Comparison of ENCODE assay signal across 28 mouse cellular contexts in genomic region chr13:115079996-115080585, GRCm38 (mm10). TPM values are rescaled to one million over a fixed set of nuclear protein-coding genes. Genes with fewer than 3 reads are reported as not detected.
DNase-seq lines count a peak whose midpoint lies in the region; ATAC-seq and TF ChIP-seq lines count a peak whose summit lies in the region.
"Had no signal": no experiment of that assay in that cellular context is flagged by ENCODE, and none has a peak within 500 bp of the region (broad histone marks: within the 10 kb centered on the region; RNA-seq: fewer than 3 reads in every experiment).

No protein-coding gene starts in this region.

- no peak for ATAC-seq in intestine, embryonic 16.5 days
- ATAC-seq: forebrain, embryonic 15.5 days; inflammation-experienced regulatory T-cells, adult 6 months had no signal

- peak overlapping the region; percentile 78 for H3K27ac ChIP-seq in kidney, adult 2 months (ENCODE audit: insufficient read depth, low read depth, low read length)
- peak overlapping the region; percentile 56 for H3K27ac ChIP-seq in liver, adult 2 months (replicated peaks; ENCODE audit: insufficient read depth, low read depth, low read length)
- H3K27ac ChIP-seq in spleen, adult 2 months (ENCODE audit: insufficient read depth, low read length) = 0 out of 2 replicates have a peak overlapping the region, but pooled peaks have one; percentile 46
- no peak overlapping the region for H3K27ac ChIP-seq in intestine, embryonic 16.5 days (ENCODE audit: low read length)
- H3K27ac ChIP-seq: forebrain, embryonic 10.5 days; forebrain, embryonic 15.5 days; hindbrain, embryonic 10.5 days; hindbrain, embryonic 15.5 days; limb, embryonic 13.5 days; liver, embryonic 13.5 days; macrophage; neural tube, embryonic 15.5 days had no signal

- no peak overlapping the region for H3K9ac ChIP-seq in liver, adult 2 months (ENCODE audit: low read depth, low read length)
- H3K9ac ChIP-seq in intestine, embryonic 16.5 days (ENCODE audit: low read depth, low read length) = no peak overlapping the region
- H3K9ac ChIP-seq: forebrain, embryonic 15.5 days; hindbrain, embryonic 15.5 days; limb, embryonic 13.5 days; liver, embryonic 13.5 days; neural tube, embryonic 15.5 days had no signal

- TF ChIP-seq POLR2A in kidney, adult 2 months (IDR thresholded peaks at IDR 0.05; ENCODE audit: low read depth, low read length) = no peak
- TF ChIP-seq POLR2A in liver, adult 2 months (IDR thresholded peaks at IDR 0.05; ENCODE audit: extremely low read depth, insufficient read depth, low read length) = no peak
- no peak for TF ChIP-seq POLR2A in spleen, adult 2 months (IDR thresholded peaks at IDR 0.05; ENCODE audit: low read depth, low read length)

- no peaks in the 10 kb centered on the region for H3K27me3 ChIP-seq in kidney, adult 2 months (replicated peaks; ENCODE audit: control insufficient read depth, insufficient read depth, low read length)
- no peaks in the 10 kb centered on the region for H3K27me3 ChIP-seq in liver, adult 2 months (ENCODE audit: control insufficient read depth, insufficient read depth, low read length)
- no peaks in the 10 kb centered on the region for H3K27me3 ChIP-seq in spleen, adult 2 months (ENCODE audit: control insufficient read depth, insufficient read depth, low read length)
- no peaks in the 10 kb centered on the region for H3K27me3 ChIP-seq in intestine, embryonic 16.5 days (replicated peaks; ENCODE audit: control insufficient read depth, insufficient read depth, low read length)
- H3K27me3 ChIP-seq: forebrain, embryonic 15.5 days; hindbrain, embryonic 15.5 days; limb, embryonic 13.5 days; liver, embryonic 13.5 days; neural tube, embryonic 15.5 days had no signal

- H3K79me2 ChIP-seq in liver, adult 2 months (ENCODE audit: control insufficient read depth, insufficient read depth, low read length) = peaks cover 3% of the 10 kb centered on the region; the same call in 1 of the 2 replicates

- H3K4me2 ChIP-seq in intestine, embryonic 16.5 days (ENCODE audit: low read depth, low read length) = no peak overlapping the region
- H3K4me2 ChIP-seq: forebrain, embryonic 15.5 days; hindbrain, embryonic 15.5 days; limb, embryonic 13.5 days; liver, embryonic 13.5 days; neural tube, embryonic 15.5 days had no signal

- H3K9me3 ChIP-seq in intestine, embryonic 16.5 days (ENCODE audit: control insufficient read depth, low read length) = no peaks in the 10 kb centered on the region
- H3K9me3 ChIP-seq: forebrain, embryonic 10.5 days; forebrain, embryonic 15.5 days; hindbrain, embryonic 10.5 days; hindbrain, embryonic 15.5 days; limb, embryonic 13.5 days; liver, embryonic 13.5 days; neural tube, embryonic 15.5 days had no signal

- 67% methylated on average over 3 of the region's 3 CpGs for whole genome bisulfite sequencing in kidney, adult 2 months
- 90% methylated on average over 3 of the region's 3 CpGs for WGBS in liver, adult 2 months
- 85% methylated on average over 3 of the region's 3 CpGs for WGBS in spleen, adult 2 months
- WGBS in intestine, embryonic 16.5 days = 80% methylated on average over 3 of the region's 3 CpGs

- no peak overlapping the region for H3K4me3 ChIP-seq in kidney, adult 2 months (ENCODE audit: insufficient read depth, low read depth, low read length)
- H3K4me3 ChIP-seq in liver, adult 2 months (ENCODE audit: insufficient read depth, low read depth, low read length) = no peak overlapping the region
- no peak overlapping the region for H3K4me3 ChIP-seq in spleen, adult 2 months (ENCODE audit: extremely low read depth, insufficient read depth, insufficient read length)
- no peak overlapping the region for H3K4me3 ChIP-seq in intestine, embryonic 16.5 days (ENCODE audit: low read length)
- H3K4me3 ChIP-seq: forebrain, embryonic 10.5 days; forebrain, embryonic 15.5 days; hindbrain, embryonic 10.5 days; hindbrain, embryonic 15.5 days; limb, embryonic 13.5 days; liver, embryonic 13.5 days; neural tube, embryonic 15.5 days had no signal

- peaks cover 11% of the 10 kb centered on the region for H3K4me1 ChIP-seq in kidney, adult 2 months (ENCODE audit: control insufficient read depth, insufficient read depth, low read length)
- H3K4me1 ChIP-seq in liver, adult 2 months (ENCODE audit: control insufficient read depth, insufficient read depth, low read length) = peaks cover 13% of the 10 kb centered on the region
- H3K4me1 ChIP-seq in spleen, adult 2 months (ENCODE audit: control insufficient read depth, insufficient read depth, insufficient read length) = no peaks in the 10 kb centered on the region
- no peaks in the 10 kb centered on the region for H3K4me1 ChIP-seq in intestine, embryonic 16.5 days (ENCODE audit: control insufficient read depth, insufficient read depth, low read length)
- H3K4me1 ChIP-seq: forebrain, embryonic 10.5 days; forebrain, embryonic 15.5 days; hindbrain, embryonic 10.5 days; hindbrain, embryonic 15.5 days; limb, embryonic 13.5 days; neural tube, embryonic 15.5 days had no signal

- no peak for TF ChIP-seq CTCF in kidney, adult 2 months (conservative IDR thresholded peaks at IDR 0.05; ENCODE audit: insufficient read depth, insufficient read length, low read depth, low read length)
- TF ChIP-seq CTCF in liver, adult 2 months (IDR thresholded peaks at IDR 0.05; ENCODE audit: low read depth, low read length) = no peak
- TF ChIP-seq CTCF in spleen, adult 2 months (IDR thresholded peaks at IDR 0.05; ENCODE audit: extremely low read depth, insufficient read depth, insufficient read length, insufficient replicate concordance) = no peak

- DNase-seq in kidney, adult 2 months = peak; percentile 59
- DNase-seq in kidney, adult 8-10 months = no peak
- no peak for DNase-seq in liver, adult 2 months (ENCODE audit: extremely low read depth, low read depth, low spot score)
- no peak for DNase-seq in liver
- DNase-seq in spleen, adult 2 months (ENCODE audit: low read depth in 1 of 2, low spot score in 2 of 2) = no peak
- no peak for DNase-seq in spleen, postnatal 36 days (ENCODE audit: low spot score in 2 of 2)
- DNase-seq in left cerebral cortex, adult 9 months (ENCODE audit: low spot score in 2 of 2) = no peak
- DNase-seq: adrenal gland, adult 8-10 months; cerebellum, adult 8-10 months; cerebellum, postnatal 36 days; heart, postnatal 14 days; kidney, adult 18-20 months; liver, embryonic 13.5 days; lung, adult 2 months; midbrain, embryonic 14.5 days; retina, postnatal 1 day; right cerebral cortex, postnatal 14 days; thymus, postnatal 14 days had no signal

- peaks cover 1% of the 10 kb centered on the region; the same call in 1 of the 2 replicates for H3K36me3 ChIP-seq in kidney, adult 2 months (ENCODE audit: control insufficient read depth, insufficient read depth, low read length)
- H3K36me3 ChIP-seq in liver, adult 2 months (ENCODE audit: control insufficient read depth, insufficient read depth, low read length) = peaks cover 5% of the 10 kb centered on the region
- no peaks in the 10 kb centered on the region for H3K36me3 ChIP-seq in spleen, adult 2 months (ENCODE audit: control insufficient read depth, insufficient read depth, low read length)
- H3K36me3 ChIP-seq in intestine, embryonic 16.5 days (ENCODE audit: control insufficient read depth, insufficient read depth, low read length) = no peaks in the 10 kb centered on the region
- H3K36me3 ChIP-seq: forebrain, embryonic 15.5 days; hindbrain, embryonic 10.5 days; hindbrain, embryonic 15.5 days; limb, embryonic 13.5 days; liver, embryonic 13.5 days; neural tube, embryonic 15.5 days had no signal

RNA-seq across cellular contexts. Expression of gene Pelo, which starts 9.9 kb away (rescaled TPM):
- 29.0 and 32.3 TPM in 2 replicates for polyA plus RNA-seq in kidney, adult 2 months (2012; rRNA removed)
- 3.8 and 5.1 TPM in 2 replicates for total RNA-seq in liver, adult 2 months (2014; rRNA removed)
- 20.3 and 28.5 TPM in 2 replicates for polyA plus RNA-seq in liver, adult 2 months (2012; rRNA removed)
- 17.3 and 19.9 TPM in 2 replicates for polyA plus RNA-seq in spleen, adult 2 months (2012; rRNA removed)
- polyA plus RNA-seq in intestine, embryonic 16.5 days (2015; fragmentation: Nextera tagmentation; extraction: Ambion mirVana) = 5.4 and 5.7 TPM in 2 replicates

RNA-seq across cellular contexts. Expression of gene Gm49395, which starts 21.6 kb away (rescaled TPM):
- polyA plus RNA-seq in kidney, adult 2 months (2012; rRNA removed) = 3.8 and 7.4 TPM in 2 replicates
- total RNA-seq in liver, adult 2 months (2014; rRNA removed) = 1.6 and 2.7 TPM in 2 replicates
- polyA plus RNA-seq in liver, adult 2 months (2012; rRNA removed) = 1.5 and 1.6 TPM in 2 replicates
- polyA plus RNA-seq in spleen, adult 2 months (2012; rRNA removed) = 3.4 and 4.5 TPM in 2 replicates
- polyA plus RNA-seq in intestine, embryonic 16.5 days (2015; fragmentation: Nextera tagmentation; extraction: Ambion mirVana) = 5.5 and 5.9 TPM in 2 replicates
- polyA plus RNA-seq: macrophage had no signal

RNA-seq across cellular contexts. Expression of gene Itga1, which starts 21.7 kb away (rescaled TPM):
- polyA plus RNA-seq in kidney, adult 2 months (2012; rRNA removed) = 16.5 and 17.9 TPM in 2 replicates
- 20.1 and 22.2 TPM in 2 replicates for total RNA-seq in liver, adult 2 months (2014; rRNA removed)
- 2.9 and 3.2 TPM in 2 replicates for polyA plus RNA-seq in liver, adult 2 months (2012; rRNA removed)
- 4.5 and 5.1 TPM in 2 replicates for polyA plus RNA-seq in spleen, adult 2 months (2012; rRNA removed)
- 15.4 and 18.6 TPM in 2 replicates for polyA plus RNA-seq in intestine, embryonic 16.5 days (2015; fragmentation: Nextera tagmentation; extraction: Ambion mirVana)
- total RNA-seq: MEL had no signal
